Mouse (Mus musculus) telencephalon, adult 2 months (tissue): ENCODE results near the gene C8a.

Experiments
- DNase-seq: peaks from one replicate; pipeline ENCODE4 v3.0.0-alpha.2; 2011; ENCODE audit warnings: low read depth, low spot score

Gene C8a

DNA sequence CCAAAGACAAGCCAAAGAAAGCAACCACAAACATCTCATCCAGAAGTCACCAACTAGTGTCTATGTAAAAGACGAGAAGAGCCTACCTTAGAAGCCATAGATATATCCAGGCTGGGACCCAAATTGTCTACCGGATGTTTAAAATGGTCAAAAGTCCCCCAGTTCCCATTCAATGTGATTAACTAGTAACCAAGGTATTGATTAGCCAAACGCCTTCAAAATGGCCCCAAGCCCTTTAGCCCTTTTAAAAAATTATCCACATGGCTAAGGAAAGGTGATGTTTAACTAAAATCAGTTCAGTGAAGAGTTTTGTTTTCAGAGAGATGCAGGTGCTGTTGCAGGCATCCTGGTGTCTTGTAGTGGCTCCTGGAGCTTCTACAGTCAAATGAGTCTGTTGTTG lies at the start of gene C8a:
C8a (minus strand) TSS at position 76 of the 400 bp plus-strand sequence.
- no peak for DNase-seq

DNA sequence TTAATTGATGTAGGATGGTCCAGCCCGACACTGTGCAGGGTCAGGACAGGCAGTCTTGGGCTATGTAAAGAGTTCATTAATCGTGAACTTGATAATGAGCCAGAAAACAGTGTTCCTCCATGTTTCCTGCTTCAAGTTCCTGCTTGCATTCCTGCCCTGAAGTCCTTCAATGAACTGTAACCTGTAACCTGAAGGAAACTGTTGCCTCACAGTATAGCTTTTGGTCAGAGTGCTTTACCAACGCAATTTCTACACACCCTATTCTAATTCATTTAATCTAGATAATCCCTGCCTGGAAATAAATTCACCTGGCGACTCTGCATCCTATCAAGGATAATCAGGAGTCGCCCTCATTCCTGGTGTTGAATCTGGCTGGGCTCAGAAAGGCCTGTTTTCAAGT lies 49.2 kb upstream of the C8a start:
- DNase-seq: no peak

DNA sequence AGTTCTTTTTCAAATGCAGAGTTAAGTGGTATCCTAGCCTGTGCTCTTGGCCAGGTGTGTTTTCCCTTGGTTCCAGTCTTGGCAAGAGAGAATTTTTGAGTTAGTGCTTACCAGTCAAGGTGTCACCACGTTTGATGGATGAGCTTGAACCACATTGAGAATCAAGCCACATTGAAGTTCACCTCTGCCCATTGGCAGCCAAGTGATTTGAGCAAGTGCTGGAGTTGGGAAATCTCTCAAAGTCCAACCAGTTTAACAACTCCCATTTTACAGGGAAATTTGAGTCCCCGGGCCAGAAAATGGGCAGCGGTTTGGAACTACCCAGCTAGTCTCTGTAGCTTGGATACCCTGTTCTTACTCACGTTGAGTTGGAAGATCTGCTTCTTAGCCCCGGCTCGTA lies 41.8 kb upstream of the C8a start:
- DNase-seq: no peak

DNA sequence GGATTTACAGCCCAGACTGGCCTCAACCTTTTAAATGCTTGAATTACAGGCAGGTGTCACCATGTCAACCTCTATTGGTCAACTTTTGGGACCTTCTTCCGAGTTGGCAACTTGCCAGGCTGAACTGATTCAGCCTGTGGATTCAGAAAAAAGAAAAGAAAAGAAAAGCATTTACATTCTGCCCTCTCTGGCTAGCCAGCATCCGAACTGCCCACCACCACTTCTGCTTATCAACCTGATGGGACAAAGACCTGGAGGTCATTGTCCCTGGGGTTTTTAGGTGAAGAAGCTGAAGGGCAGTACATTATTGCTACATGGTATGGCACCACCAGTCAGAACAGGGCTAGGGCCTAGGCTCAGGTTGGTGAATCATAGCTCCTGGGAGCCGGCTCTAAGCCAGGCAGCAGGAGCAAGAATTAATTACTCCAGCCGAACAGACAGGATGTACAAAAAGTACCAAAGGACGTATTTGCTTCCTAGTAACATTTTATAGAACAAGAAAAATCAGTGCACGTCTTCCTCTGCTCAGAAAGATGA lies 38.6 kb upstream of the C8a start:
- no peak for DNase-seq

DNA sequence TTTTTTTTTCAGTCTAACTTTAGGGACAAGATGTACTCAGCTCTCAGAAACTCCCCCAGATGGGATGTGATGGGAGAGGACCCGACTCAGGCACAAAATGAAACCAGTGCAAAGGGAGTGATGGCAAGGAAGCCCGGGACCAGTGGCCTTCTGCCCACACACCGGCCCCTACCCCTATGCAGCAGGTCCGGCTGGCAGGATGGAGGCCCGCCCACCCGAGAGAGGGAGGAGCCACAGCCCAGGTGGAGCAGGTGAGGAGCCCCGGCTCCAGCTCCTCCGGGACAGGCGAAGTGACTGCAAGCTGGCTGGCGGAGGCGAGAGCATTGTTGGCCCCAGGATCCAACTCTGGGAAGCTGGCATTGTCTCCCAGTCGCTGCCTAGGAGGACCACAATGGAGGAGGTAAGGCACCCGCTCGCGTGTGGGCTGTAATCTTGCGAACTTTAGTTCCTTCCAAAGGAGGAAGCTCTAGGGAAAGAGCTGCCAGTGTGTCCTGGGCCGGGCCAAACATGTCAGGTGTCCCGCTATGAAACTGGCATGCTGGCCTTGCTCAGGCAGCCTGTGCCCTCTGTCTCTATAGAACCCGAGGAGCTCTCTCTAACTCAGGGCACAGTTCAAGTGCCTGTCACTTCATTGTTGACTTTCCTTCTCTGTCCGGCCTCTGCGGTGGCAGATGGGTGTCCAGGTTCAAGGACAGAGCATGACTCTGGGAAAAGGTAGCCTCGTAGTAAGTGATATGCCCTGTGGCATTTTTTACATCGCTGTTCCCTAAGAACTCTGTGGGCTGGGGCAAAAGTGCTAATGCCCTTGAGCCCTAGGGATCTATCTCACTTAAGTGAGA lies 37.3 kb upstream of the C8a start, which contains the start of gene Fyb2:
Fyb2 (plus strand) TSS at position 166 of the 839 bp plus-strand sequence.
- DNase-seq: no peak

DNA sequence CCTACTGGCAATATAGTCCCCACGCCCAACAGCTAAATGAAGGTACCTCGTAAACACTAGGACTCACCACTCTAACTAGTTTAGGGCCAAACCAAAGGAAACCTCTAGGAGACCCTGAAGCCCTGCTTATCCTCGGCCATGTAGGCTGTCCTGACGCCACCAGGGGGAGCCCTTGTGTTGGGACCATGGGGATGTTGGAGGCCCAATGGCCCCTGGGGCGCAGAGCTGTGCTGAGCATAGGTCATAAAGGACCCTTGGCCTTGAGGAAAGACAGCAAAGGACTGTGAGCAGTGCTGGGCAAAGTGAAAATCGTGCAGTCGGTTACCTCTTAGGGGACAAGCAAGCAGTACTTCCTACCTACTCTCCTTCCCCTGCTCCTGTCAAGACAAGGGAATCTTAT lies 35.5 kb upstream of the C8a start:
- no peak for DNase-seq

- no peak for DNase-seq
These were observed 28.9 kb upstream of the C8a start for GRCm38 (mm10) chr4:104905049-104905448.

DNA sequence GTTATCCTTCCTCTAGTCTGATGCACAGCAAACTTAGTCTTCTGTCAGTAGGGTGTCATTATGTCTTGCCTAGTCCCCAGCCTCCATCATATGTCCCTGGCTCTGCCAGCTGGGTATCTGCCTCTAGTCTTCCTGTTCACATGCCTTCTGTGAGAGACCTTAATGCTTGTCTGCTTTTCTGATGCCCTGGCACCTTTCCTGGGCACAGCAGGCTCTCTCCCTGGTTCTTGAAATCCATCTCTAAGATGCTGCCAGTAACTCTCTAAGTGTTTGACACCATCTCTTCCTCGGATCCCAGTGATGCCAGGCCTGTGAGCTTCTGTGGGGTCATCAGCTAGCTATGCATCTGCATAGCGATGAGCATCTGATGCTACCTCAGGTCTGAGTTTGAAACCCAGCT lies 26.6 kb upstream of the C8a start:
- no peak for DNase-seq

- DNase-seq: peak; percentile 86
These were observed 18.0 kb upstream of the C8a start for GRCm38 (mm10) chr4:104894004-104894734.

DNA sequence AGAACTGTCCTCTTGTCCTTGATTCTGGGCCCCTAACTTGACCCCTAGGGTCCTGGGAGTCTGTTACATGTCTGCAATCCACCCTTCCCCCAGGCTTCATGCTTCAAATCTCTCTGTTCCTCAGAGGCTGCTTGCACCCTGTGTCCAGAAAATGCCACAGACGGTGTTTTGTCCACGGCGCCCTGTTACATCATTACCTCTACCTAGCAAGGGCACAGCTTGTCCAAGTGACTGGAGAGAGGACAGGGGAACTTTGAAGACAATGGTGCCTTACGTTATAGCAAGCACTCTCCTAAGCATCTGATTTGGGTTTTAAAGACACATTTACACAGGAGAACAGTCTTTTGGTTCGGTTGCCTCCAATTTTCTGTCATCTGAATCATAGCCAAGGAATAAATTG lies 17.4 kb upstream of the C8a start:
- DNase-seq: no peak

DNA sequence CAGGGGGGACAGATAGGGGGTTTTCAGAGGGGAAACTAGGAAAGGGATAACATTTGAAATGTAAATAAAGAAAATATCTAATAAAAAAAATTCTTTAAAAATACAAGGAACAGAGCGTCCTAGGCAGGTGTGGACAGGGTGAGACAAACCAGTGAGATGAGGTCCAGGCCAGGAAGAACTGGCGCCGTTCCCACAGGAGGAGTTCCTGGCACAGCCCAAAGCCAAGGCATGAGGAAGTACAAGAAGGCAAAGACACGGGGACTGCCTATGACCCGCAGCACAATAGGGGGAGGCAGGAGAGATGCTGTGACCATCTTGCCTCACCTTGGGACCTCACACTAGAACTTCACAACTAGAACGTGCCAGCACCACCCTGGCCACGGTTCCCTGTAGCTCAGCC lies 15.5 kb upstream of the C8a start:
- DNase-seq: no peak

GRCm38 (mm10) chr4:104888499-104889262 lies 12.5 kb upstream of the C8a start:
- no peak for DNase-seq

- no peak for DNase-seq
These were observed 11.3 kb upstream of the C8a start for GRCm38 (mm10) chr4:104887486-104887885.

- DNase-seq: no peak
These were observed 366 bp downstream of the C8a start for GRCm38 (mm10) chr4:104875832-104876231.

GRCm38 (mm10) chr4:104870196-104870595 lies 6.0 kb downstream of the C8a start:
- DNase-seq: no peak

- no peak for DNase-seq
These were observed 6.6 kb downstream of the C8a start for GRCm38 (mm10) chr4:104869581-104869980.

DNA sequence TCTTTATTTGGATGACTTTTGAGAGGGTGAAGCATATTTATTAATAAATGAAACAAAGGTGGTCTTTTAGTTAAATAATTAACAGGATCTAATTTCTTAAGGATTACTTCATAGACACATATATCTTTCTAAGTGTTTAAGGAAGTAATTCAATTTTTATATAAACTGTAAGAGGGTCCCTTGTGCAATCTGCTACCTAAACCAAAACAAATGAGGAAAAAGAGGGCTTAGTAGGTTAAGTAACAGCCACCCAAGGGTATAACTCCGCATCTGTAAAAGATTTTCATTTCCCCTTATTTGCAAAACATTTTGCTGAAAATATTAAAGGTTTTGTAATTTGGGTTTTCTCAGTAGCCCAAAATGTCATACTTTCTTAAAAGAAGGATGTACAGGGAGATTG lies 11.8 kb downstream of the C8a start:
- no peak for DNase-seq

- DNase-seq: no peak
These were observed 15.0 kb downstream of the C8a start for GRCm38 (mm10) chr4:104861241-104861640.

DNA sequence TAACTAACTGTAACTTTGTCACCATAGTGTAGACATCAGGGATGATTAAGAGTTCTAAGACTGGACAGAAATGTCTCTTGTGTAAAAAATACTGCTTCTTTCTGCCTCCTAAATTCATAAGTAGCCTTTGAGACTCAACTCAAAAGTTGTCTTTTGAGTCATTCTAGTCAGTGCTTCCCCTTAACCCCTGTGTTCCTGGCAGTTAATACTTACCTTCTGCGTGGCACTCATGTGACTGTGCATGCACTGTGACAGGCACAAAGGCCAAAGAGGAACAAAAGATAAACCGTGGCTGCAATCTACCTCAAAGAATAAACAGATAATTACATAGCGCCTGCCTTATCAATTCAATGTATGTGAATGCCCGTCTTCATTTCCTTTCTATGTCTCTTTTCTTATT lies 18.4 kb downstream of the C8a start:
- no peak for DNase-seq

GRCm38 (mm10) chr4:104857029-104857428 lies 19.2 kb downstream of the C8a start, which contains the start of gene Gm17662:
Gm17662 (plus strand) TSS chr4:104857329.
- no peak for DNase-seq

- DNase-seq: no peak
These were observed 21.0 kb downstream of the C8a start for GRCm38 (mm10) chr4:104855216-104855615.

GRCm38 (mm10) chr4:104843546-104843945 lies 32.7 kb downstream of the C8a start:
- no peak for DNase-seq
